Mouse (Mus musculus) macrophage (primary cell): ENCODE data around the gene Saa3. TPM values are rescaled to one million over a fixed set of nuclear protein-coding genes. Genes with fewer than 3 reads are reported as not detected.
"Not testable (repeated sequence)": the region's sequence is repeated elsewhere in the genome, so short reads cannot be mapped to it uniquely, and the experiment has no call there.

Experiments
- H3K27ac ChIP-seq: fragments of 350-480 bp; formaldehyde crosslinking; 2 replicates; pipeline ENCODE4 v1.9.0; 2021
- H3K36me3 ChIP-seq: fragments of 350-480 bp; formaldehyde crosslinking; 2 replicates; pipeline ENCODE4 v1.9.0; 2021; ENCODE audit errors: inconsistent target
- H3K4me3 ChIP-seq: fragments of 350-480 bp; formaldehyde crosslinking; 2 replicates; pipeline ENCODE4 v1.9.0; 2021; ENCODE audit errors: inconsistent target
- H3K79me2 ChIP-seq: fragments of 350-480 bp; formaldehyde crosslinking; 2 replicates; pipeline ENCODE4 v1.9.0; 2021; ENCODE audit errors: inconsistent target
- WGBS: methylation state at CpG from one replicate; pipeline ENCODE4 v1.1.7; 2026; ENCODE audit warnings: inconsistent platforms; ENCODE audit not compliant: missing documents; 5-methylcytosine and 5-hydroxymethylcytosine counted together
- polyA plus RNA-seq: library from polyadenylated mRNA; stranded (reverse); fragments of 250-400 nt; gene quantifications from 3 replicates; pipeline ENCODE4 v1.2.4, GENCODE M21; 2018; ENCODE audit warnings: inconsistent platforms

Gene Saa3
- polyA plus RNA-seq, 1 experiment from 2014 or later, result 50.5 TPM

DNA sequence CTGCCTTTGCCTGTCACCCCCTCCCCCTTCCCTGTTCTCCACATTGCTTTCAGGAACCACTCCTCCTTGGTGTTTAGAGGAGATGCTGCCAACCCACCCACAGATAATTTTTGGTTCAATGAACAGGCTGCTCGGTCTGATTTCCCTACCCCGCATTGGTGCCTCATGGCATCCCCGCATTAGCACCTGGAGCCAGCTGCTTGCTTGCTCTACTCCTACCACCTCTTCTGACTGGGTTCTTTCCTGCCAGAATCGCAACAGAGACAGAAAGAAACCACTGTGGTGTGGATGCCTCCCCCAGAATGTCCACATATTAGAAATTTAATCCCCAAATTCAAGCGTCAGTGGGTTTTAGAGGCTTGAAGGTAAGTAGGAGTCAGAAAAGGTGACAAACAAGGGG lies 8.9 kb upstream of the Saa3 start:
- WGBS, result 73% methylated on average over 5 of the region's 5 CpGs
- Histone ChIP-seq H3K27ac (no peak overlapping the region), H3K79me2 (no peaks in the 10 kb centered on the region), H3K4me3 (no peak overlapping the region), H3K36me3 (no peaks in the 10 kb centered on the region)

DNA sequence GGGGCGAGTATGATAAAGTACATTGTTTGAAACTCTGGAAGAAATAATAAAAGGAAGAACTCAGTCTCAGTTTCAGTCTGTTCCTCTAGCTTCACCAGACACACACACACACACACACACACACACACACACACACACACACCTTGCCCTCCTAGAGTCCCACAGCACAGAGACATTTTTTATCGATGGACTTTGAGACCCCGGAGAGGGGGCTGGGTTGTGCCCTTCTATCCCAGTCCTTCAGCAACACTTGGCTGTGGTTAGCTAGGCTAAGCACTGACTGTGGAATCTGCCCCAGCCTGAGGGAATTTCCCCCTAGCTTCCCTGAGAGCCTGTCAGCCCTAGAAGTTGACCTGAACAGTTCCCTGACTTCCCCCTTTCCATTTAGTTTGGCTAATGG lies 8.3 kb upstream of the Saa3 start:
- no peak overlapping the region for H3K27ac ChIP-seq
- no peaks in the 10 kb centered on the region for H3K36me3 ChIP-seq
- no peaks in the 10 kb centered on the region for H3K79me2 ChIP-seq
- WGBS, result 75% methylated on average over 3 of the region's 3 CpGs
- no peak overlapping the region for H3K4me3 ChIP-seq

DNA sequence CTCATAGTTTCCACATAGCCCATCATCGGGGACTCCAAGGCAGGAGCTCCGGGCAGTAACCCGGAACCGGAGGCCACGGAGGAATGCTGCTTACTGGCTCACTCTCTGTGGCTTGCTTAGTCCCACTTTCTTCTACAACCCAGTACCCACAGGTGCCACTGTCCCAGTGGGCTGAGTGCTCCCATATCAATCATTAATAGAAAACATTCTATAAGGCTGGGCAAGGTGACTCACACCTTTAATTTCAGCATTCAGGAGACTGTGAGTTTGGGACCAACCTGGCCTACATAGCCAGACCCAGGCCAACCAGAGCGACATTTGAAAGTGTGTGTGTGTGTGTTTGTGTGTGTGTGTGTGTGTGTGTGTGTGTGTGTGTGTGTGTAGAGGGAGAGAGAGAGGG lies 7.9 kb upstream of the Saa3 start:
- no peaks in the 10 kb centered on the region for H3K36me3 ChIP-seq
- H3K27ac ChIP-seq, result no peak overlapping the region
- no peaks in the 10 kb centered on the region for H3K79me2 ChIP-seq
- WGBS, result 97% methylated on average over 6 of the region's 6 CpGs
- no peak overlapping the region for H3K4me3 ChIP-seq

DNA sequence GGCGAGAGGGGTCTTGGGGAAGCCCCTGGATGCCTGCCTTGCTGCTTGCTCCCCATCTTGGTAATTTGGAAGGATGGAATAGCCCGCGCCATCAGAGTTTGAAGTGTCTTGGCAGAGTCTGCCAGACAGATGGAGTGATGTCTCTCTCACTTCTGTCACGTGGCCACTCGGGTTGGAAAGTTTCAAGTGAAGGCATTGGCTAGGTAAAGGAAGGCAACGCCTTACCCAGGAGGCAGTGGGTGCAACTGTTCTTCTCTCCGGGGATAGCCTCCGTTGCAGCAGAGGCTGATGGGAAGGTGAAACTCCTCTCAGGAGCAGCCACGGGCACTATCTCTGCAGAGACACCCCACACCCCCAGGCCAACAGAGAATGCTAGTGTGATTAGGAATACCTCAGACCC lies 5.0 kb upstream of the Saa3 start:
- Histone ChIP-seq H3K36me3 (no peaks in the 10 kb centered on the region), H3K27ac (no peak overlapping the region), H3K4me3 (no peak overlapping the region), H3K79me2 (no peaks in the 10 kb centered on the region)
- 74% methylated on average over 9 of the region's 9 CpGs for WGBS

DNA sequence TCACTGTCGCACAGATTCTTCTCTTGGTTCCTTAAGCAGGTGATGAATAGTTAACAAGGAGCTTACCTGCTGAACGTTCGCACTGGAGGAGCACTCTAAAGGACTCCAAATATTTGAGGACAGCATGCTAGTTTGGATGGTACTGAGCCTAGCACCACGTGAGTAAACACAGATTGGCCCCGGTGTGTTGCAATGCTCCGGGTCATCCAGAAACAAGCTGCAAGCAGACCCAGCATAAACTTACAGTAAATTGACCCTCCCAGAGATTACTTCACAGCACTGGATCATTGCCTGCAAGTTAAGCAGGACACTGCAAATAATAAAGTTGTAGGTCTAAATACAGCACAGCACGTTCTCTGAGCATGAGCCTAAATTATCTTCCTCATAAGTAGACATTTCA lies 4.0 kb upstream of the Saa3 start:
- 70% methylated on average over 7 of the region's 7 CpGs for WGBS
- Histone ChIP-seq H3K4me3 (no peak overlapping the region), H3K27ac (no peak overlapping the region), H3K36me3 (no peaks in the 10 kb centered on the region), H3K79me2 (no peaks in the 10 kb centered on the region)

DNA sequence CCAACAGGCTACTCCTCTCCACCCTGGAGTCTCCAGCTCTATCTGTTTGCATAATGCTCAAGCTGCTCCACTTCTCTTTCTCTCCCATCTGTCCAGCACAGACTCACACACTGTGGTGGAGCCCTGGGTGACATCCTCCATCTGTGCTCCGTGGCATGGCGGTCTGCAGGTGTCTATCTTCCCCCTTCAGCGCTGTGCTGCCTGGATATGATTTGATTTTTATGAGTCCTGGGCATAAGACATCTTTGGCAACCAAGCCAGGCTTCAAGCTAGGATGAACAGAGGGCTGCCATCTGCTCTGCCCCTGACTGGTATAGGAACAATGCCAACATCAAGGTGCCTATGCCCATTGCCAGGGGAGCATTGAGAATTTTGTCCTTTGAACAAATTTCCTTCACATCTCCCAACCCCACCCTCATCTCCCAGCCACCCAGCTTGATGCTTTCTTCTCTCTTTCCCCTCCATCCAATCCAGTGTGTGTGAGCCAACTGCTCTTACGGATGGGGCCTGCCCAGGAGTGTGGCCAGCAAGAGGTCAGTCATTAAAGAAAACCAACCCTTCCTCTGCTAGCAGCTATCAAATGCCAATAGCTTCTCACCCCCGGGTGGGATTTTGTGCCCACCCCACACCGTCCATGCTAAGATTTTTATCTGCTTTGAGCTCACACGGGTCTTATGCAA lies 3.2 kb upstream of the Saa3 start:
- Histone ChIP-seq H3K4me3 (no peak overlapping the region), H3K36me3 (no peaks in the 10 kb centered on the region), H3K27ac (no peak overlapping the region), H3K79me2 (no peaks in the 10 kb centered on the region)
- 75% methylated on average over 7 of the region's 7 CpGs for WGBS

DNA sequence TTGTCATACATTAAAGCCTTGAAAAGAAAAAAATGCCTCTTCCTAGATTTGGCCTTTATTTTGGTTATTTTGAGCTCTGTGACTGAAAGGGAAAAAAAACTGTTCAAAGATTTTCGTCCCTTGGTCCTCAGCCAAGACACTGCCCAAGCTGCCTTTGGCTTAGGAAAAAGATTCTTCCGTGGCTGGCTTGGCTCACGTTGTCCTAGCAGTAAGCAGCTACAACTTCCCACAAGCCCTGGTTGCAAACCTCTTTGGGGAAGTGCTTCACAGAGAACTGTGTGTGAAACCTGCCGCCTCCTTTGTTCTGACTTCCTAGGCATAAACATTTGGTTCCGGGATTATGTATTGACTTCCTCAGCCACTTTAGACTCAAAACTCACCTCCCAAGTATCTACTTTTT lies 1.4 kb upstream of the Saa3 start:
- 6% methylated on average over 5 of the region's 5 CpGs for WGBS
- Histone ChIP-seq H3K79me2 (no peaks in the 10 kb centered on the region), H3K27ac (no peak overlapping the region), H3K4me3 (no peak overlapping the region), H3K36me3 (no peaks in the 10 kb centered on the region)

DNA sequence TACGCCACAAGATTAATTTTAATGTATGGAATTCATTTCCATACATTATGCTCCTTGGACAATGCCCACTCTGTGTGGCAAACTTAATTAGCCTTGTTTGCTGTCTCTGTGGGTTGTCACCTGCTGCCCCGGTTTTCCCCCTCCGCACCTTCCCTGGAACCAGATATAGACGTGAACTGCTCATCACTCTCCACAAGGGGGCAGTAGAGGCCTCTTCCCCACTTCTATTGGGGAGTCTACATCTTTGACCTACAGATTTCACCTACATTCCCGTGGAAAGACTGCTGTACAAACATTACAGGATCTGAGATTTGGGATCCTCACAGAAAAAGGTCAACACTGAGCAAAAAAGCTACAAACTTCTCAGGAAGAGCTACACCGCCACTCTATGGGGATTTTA lies 982 bp downstream of the Saa3 start:
- no peak overlapping the region for H3K27ac ChIP-seq
- H3K36me3 ChIP-seq, result no peaks in the 10 kb centered on the region
- H3K4me3 ChIP-seq, result no peak overlapping the region
- H3K79me2 ChIP-seq, result no peaks in the 10 kb centered on the region
- whole genome bisulfite sequencing, result 50% methylated on average over 4 of the region's 6 CpGs

DNA sequence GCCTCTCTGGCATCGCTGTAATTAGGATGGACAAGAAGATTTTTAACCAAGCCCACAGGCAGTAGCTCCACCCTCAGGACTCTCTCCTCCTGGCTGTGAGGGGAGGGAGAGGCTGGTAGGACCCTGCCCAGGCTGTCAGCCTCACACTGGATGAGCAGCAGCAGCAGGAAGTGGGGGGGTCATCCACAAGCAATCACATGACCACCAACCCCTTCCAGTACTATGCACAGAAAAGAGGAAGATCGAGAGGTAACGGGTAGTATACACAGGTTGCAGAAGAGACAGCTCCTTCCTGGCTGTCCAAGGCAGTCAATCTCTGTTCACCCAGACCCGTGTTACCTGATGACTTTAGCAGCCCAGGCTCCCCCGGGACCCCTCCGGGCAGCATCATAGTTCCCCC lies 3.2 kb downstream of the Saa3 start:
- H3K4me3 ChIP-seq, result no peak overlapping the region
- 0% methylated on average over 6 of the region's 6 CpGs for WGBS
- no peak overlapping the region for H3K27ac ChIP-seq
- H3K36me3 ChIP-seq, result no peaks in the 10 kb centered on the region
- no peaks in the 10 kb centered on the region for H3K79me2 ChIP-seq

DNA sequence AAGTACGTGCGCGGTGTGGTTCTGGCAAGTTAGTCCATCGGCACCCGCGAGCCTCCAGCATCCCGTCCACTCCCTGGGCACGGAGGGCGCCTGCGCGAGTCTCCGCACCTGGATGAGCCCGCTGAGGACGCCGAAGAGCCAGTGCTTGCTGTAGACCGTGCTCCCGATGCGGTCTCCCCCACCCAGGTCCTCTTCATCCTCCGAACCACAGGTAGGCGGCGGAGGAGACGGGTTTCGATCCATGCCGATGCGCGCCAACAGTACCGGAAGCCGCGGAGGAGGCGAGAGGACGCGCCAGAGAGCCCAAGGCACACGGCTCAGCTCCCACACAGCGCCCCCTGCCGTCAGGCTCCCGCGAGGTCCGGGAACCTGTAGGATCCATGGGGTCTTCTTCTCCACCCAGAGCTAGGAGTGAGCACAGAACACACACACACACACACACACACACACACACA lies 5.1 kb downstream of the Saa3 start, which contains the start of gene Saal1:
Saal1 (minus strand) TSS at position 291 of the 455 bp plus-strand sequence.
- no peaks in the 10 kb centered on the region for H3K79me2 ChIP-seq
- H3K4me3 ChIP-seq, result peak within 1 kb of the TSS; percentile 73
- WGBS, result 0% methylated on average over 37 of the region's 38 CpGs
- H3K27ac ChIP-seq, result 0 out of 2 replicates have a peak within 1 kb of the TSS, but pooled peaks have one; percentile 15
- H3K36me3 ChIP-seq, result peaks cover 8% of the 10 kb centered on the region

DNA sequence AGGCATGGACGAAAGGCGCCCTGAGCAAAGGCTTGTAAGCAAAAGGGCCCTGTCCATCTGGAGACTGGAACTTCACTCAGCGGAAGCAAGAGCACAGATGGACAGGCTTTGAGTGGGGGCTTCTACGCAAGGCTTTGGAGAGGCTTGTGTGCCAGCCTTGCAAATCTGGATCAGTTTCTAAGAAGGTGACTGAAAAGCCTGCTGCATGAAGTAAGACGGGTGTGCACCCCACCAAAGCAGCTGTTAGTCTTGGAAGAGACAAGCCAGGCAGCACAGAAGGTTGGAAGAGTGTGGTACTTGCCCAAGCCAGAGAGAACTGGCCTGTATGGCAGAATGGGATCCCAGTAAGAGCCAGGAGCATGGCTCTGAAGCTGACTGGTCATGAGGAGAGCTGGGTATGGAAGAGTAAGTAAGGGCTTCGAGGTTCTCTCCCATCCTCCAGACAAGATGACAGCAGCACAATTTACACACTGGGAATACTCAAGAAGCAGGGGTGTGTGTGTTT lies 14.9 kb downstream of the Saa3 start:
- 94% methylated on average over 6 of the region's 6 CpGs for WGBS
- Histone ChIP-seq H3K4me3 (no peak overlapping the region), H3K36me3 (peaks cover 71% of the 10 kb centered on the region), H3K27ac (no peak overlapping the region), H3K79me2 (no peaks in the 10 kb centered on the region)

DNA sequence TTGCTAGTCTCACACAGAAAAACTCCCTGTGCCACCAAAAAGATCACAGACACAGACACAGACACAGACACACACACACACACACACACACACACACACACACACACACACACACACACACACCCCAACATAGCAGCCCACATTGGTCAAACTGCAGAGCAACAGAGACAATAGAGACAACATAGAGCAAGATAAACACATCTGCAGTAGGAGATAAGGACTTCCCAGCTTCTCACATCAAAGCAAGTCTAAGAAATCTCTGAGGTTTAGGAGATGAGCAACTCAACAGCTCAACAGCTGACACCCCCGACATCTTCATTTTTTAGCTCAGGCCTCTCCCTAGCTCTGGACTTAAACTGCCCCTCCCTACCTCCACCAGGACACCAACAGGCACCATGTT lies 18.7 kb downstream of the Saa3 start:
- H3K27ac ChIP-seq, result no peak overlapping the region
- peaks cover 65% of the 10 kb centered on the region for H3K36me3 ChIP-seq
- WGBS, result 86% methylated on average over 1 of the region's 1 CpGs
- no peak overlapping the region for H3K4me3 ChIP-seq
- no peaks in the 10 kb centered on the region for H3K79me2 ChIP-seq

DNA sequence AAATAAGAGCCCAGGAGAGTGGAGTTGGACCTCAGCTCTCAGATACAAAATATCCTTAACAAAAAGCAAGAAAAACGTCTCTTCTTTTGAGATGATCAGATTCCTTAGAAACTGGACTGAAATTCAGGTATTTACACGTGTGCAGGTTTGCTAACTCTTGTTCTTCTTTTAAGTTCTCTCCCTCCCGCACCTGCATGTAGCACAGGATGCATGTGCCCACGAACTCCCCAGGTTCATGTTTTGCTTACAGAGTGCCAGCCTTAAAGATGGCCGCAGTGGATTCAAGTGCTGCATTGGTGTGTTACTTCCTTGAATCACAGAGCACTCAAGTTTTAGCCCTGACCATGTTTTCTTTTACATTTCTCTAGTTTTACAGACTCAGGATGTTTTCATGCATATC lies 28.7 kb downstream of the Saa3 start:
- WGBS, result 55% methylated on average over 5 of the region's 5 CpGs
- H3K27ac ChIP-seq, result no peak overlapping the region
- H3K4me3 ChIP-seq, result no peak overlapping the region
- H3K79me2 ChIP-seq, result no peaks in the 10 kb centered on the region
- peaks cover 13% of the 10 kb centered on the region; the same call in 1 of the 2 replicates for H3K36me3 ChIP-seq

DNA sequence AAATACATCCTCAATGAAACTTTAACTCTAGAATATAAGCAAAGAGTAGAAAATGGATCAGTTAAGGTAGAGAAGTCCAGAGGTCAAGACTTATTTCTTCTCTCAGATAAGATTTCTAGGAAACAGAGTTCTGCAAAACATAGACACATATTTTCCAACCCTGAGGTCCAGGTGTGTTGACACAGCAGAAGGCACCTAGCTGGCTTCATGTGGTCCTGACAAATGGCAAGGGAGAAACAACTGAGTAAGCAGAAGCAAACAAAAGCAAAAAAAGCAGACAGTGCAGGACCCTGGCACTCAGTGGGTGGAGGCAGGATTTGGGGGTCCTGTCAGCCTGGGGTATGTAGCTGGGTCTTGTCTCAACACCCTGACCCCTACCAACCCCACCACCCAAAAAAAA lies 34.8 kb downstream of the Saa3 start:
- Histone ChIP-seq H3K36me3 (no peaks in the 10 kb centered on the region), H3K4me3 (no peak overlapping the region), H3K79me2 (no peaks in the 10 kb centered on the region)

DNA sequence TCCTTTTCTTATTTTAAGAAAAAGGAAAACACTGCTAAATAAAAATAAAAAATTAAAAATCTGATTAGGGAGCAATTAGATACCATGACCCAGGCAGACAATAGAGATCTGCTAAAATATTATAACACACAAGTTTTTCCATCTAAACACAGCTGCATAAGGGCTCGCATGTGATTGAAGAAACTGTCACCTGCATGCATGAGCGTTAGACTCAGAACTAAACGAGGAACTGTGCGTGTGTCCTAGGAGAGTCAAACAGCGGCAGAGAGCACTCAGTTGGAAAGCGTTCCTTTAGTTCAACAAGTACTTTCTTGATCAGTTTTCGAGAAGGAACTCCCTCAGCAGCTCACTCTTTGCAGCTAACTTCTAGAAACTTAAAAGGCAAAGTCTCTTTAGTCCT lies 36.5 kb downstream of the Saa3 start:
- H3K36me3 ChIP-seq, H3K79me2 ChIP-seq, H3K4me3 ChIP-seq, H3K27ac ChIP-seq: not testable (repeated sequence)
- WGBS, result 83% methylated on average over 6 of the region's 7 CpGs

More for the DNA sequence above, 34.8 kb downstream of the Saa3 start:
- no peak overlapping the region for H3K27ac ChIP-seq

DNA sequence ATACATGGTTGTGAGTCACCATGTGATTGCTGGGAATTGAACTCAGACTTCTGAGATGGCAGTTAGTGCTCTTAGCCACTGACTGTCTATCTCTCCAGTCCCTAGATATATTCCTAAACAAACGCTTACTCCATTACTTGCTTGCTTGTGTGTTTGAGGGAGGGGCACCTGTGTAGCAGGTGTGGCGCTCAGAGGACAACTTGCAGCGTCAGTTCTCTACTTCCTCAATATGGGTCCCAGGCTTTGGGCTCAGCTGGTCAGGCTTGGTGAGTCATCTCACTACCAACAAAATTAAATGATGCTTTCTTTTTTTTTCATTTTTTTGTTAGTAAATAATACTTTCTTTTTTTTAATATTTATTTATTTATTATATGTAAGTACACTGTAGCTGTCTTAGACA lies 37.1 kb downstream of the Saa3 start:
- no peak overlapping the region for H3K4me3 ChIP-seq
- 38% methylated on average over 3 of the region's 3 CpGs for WGBS
- H3K27ac ChIP-seq, result no peak overlapping the region
- H3K36me3 ChIP-seq, result no peaks in the 10 kb centered on the region
- H3K79me2 ChIP-seq, result no peaks in the 10 kb centered on the region
